Mouse (Mus musculus) MEL (cell line): ENCODE measurements at regions not wholly inside any gene's neighbourhood (a gene's known extent, or its start where the extent isn't known, plus 50 kb on each side); places are given as distances from the start of the nearest gene placed in this dataset.

ENCODE experiments used
- DNase-seq: peaks from one replicate; pipeline ENCODE4 v3.0.0; 2011; ENCODE audit warnings: low read depth, low spot score
- H3K27ac ChIP-seq: 2 replicates; pipeline ENCODE4 v1.5.1; 2012; ENCODE audit warnings: low read depth, mild to moderate bottlenecking, control low read depth, low read length, moderate library complexity; ENCODE audit not compliant: control insufficient read depth
- H3K27me3 ChIP-seq, 2 experiments: fragments of 150-350 bp in 1 of 2; sonication (generic) in 1 of 2; 2 replicates each; pipeline ENCODE4 v1.6.1; 2012; ENCODE audit warnings: low read length in 2 of 2, mild to moderate bottlenecking in 2 of 2, improper control_type of control experiment in 1 of 2, moderate library complexity in 1 of 2; ENCODE audit not compliant: insufficient read depth in 2 of 2, control insufficient read depth in 1 of 2
- H3K36me3 ChIP-seq, 2 experiments: 2 replicates each; pipeline ENCODE4 v1.6.1; 2012 to 2014; ENCODE audit warnings: low read length in 2 of 2, improper control_type of control experiment in 1 of 2, inconsistent platforms in 1 of 2, mild to moderate bottlenecking in 1 of 2; ENCODE audit not compliant: insufficient read depth in 2 of 2, control insufficient read depth in 1 of 2
- H3K4me1 ChIP-seq, 2 experiments: fragments of 150-350 bp in 1 of 2; sonication (generic) in 1 of 2; 2 replicates each; pipeline ENCODE4 v1.6.1; 2012; ENCODE audit warnings: low read length in 2 of 2, improper control_type of control experiment in 1 of 2, mild to moderate bottlenecking in 1 of 2; ENCODE audit not compliant: insufficient read depth in 2 of 2, control insufficient read depth in 1 of 2
- H3K4me3 ChIP-seq, 2 experiments: fragments of 150-350 bp in 1 of 2; sonication (generic) in 1 of 2; 2 replicates each; pipeline ENCODE4 v1.5.1; 2012; ENCODE audit warnings: low read depth in 2 of 2, low read length in 2 of 2, mild to moderate bottlenecking in 2 of 2, moderate library complexity in 2 of 2, control low read depth in 1 of 2, improper control_type of control experiment in 1 of 2; ENCODE audit not compliant: control insufficient read depth in 1 of 2, insufficient read depth in 1 of 2
- H3K79me2 ChIP-seq: 2 replicates; pipeline ENCODE4 v1.6.1; 2012; ENCODE audit warnings: mild to moderate bottlenecking, low read length, moderate library complexity; ENCODE audit not compliant: control insufficient read depth, poor library complexity, insufficient read depth
- H3K9ac ChIP-seq: 2 replicates; pipeline ENCODE4 v1.6.1; 2012; ENCODE audit warnings: low read depth, mild to moderate bottlenecking, control low read depth, low read length, moderate library complexity; ENCODE audit not compliant: control insufficient read depth, poor library complexity, severe bottlenecking
- H3K9me3 ChIP-seq: fragments of 150-350 bp; sonication (generic); replicated peaks from 2 replicates; pipeline ENCODE4 v1.6.1; 2012; ENCODE audit warnings: mild to moderate bottlenecking, low read length, improper control_type of control experiment, moderate library complexity; ENCODE audit not compliant: insufficient read depth
- BHLHE40 ChIP-seq: IDR thresholded peaks from 2 replicates; pipeline ENCODE4 v1.6.1; 2012; ENCODE audit warnings: low read depth, mild to moderate bottlenecking, inconsistent platforms, low read length, improper control_type of control experiment, borderline replicate concordance
- CHD1 ChIP-seq: IDR thresholded peaks from 2 replicates; pipeline ENCODE4 v1.6.1; 2012; ENCODE audit warnings: low read depth, mild to moderate bottlenecking, inconsistent platforms, low read length, improper control_type of control experiment
- CHD2 ChIP-seq: IDR thresholded peaks from 2 replicates; pipeline ENCODE4 v1.6.1; 2011; ENCODE audit warnings: low read length, improper control_type of control experiment
- CTCF ChIP-seq, 3 experiments: IDR thresholded peaks in 2 of 3; conservative IDR thresholded peaks in 1 of 3; 2 replicates each; pipeline ENCODE4 v1.5.1; 2011 to 2012; ENCODE audit warnings: low read length in 3 of 3, low read depth in 2 of 3, mild to moderate bottlenecking in 2 of 3, improper control_type of control experiment in 1 of 3, inconsistent platforms in 1 of 3, mixed read lengths in 1 of 3, moderate library complexity in 1 of 3; ENCODE audit not compliant: control insufficient read depth in 1 of 3, insufficient read depth in 1 of 3, poor library complexity in 1 of 3, severe bottlenecking in 1 of 3
- EP300 ChIP-seq, 2 experiments: IDR thresholded peaks; 2 replicates each; pipeline ENCODE4 v1.6.1; 2011; ENCODE audit warnings: improper control_type of control experiment in 2 of 2, low read length in 2 of 2, low read depth in 1 of 2, mild to moderate bottlenecking in 1 of 2
- GABPA ChIP-seq: IDR thresholded peaks from 2 replicates; pipeline ENCODE4 v1.6.1; 2012; ENCODE audit warnings: low read depth, mild to moderate bottlenecking, inconsistent platforms, low read length, improper control_type of control experiment, moderate library complexity
- HCFC1 ChIP-seq: IDR thresholded peaks from 2 replicates; pipeline ENCODE4 v1.6.1; 2012; ENCODE audit warnings: low read depth, mild to moderate bottlenecking, inconsistent platforms, low read length, improper control_type of control experiment, moderate library complexity
- JUND ChIP-seq: IDR thresholded peaks from 2 replicates; pipeline ENCODE4 v1.6.1; 2011; ENCODE audit warnings: low read depth, mild to moderate bottlenecking, improper control_type of control experiment, low read length
- KAT2A ChIP-seq: conservative IDR thresholded peaks from 2 replicates; pipeline ENCODE4 v1.6.1; 2012; ENCODE audit warnings: low read depth, low read length, improper control_type of control experiment, inconsistent platforms
- MAFK ChIP-seq: IDR thresholded peaks from 2 replicates; pipeline ENCODE4 v1.6.1; 2011; ENCODE audit warnings: low read depth, mild to moderate bottlenecking, low read length, improper control_type of control experiment, borderline replicate concordance
- MAX ChIP-seq: IDR thresholded peaks from 2 replicates; pipeline ENCODE4 v1.6.1; 2011; ENCODE audit warnings: low read length, improper control_type of control experiment
- MAZ ChIP-seq: IDR thresholded peaks from 2 replicates; pipeline ENCODE4 v1.6.1; 2012; ENCODE audit warnings: low read depth, mild to moderate bottlenecking, inconsistent platforms, low read length, improper control_type of control experiment
- MEF2A ChIP-seq: IDR thresholded peaks from 2 replicates; pipeline ENCODE4 v1.6.1; 2014; ENCODE audit warnings: low read depth, mild to moderate bottlenecking, inconsistent platforms, low read length, improper control_type of control experiment; ENCODE audit not compliant: poor library complexity, insufficient replicate concordance, severe bottlenecking; ENCODE audit errors: extremely low read depth
- MXI1 ChIP-seq: IDR thresholded peaks from 2 replicates; pipeline ENCODE4 v1.6.1; 2011; ENCODE audit warnings: mild to moderate bottlenecking, low read depth, low read length, improper control_type of control experiment
- MYC ChIP-seq: IDR thresholded peaks from 2 replicates; pipeline ENCODE4 v1.6.1; 2011; ENCODE audit warnings: low read depth, mild to moderate bottlenecking, low read length, improper control_type of control experiment, moderate library complexity
- NELFE ChIP-seq: IDR thresholded peaks from 2 replicates; pipeline ENCODE4 v1.6.1; 2011; ENCODE audit warnings: low read depth, low read length, improper control_type of control experiment
- POLR2A ChIP-seq, 2 experiments: IDR thresholded peaks; 2 replicates each; pipeline ENCODE4 v1.6.1; 2011 to 2012; ENCODE audit warnings: low read length in 2 of 2, mild to moderate bottlenecking in 2 of 2, control low read depth in 1 of 2, improper control_type of control experiment in 1 of 2, low read depth in 1 of 2, moderate library complexity in 1 of 2; ENCODE audit not compliant: control insufficient read depth in 1 of 2, insufficient read depth in 1 of 2, poor library complexity in 1 of 2
- POLR2AphosphoS2 ChIP-seq: IDR thresholded peaks from 2 replicates; pipeline ENCODE4 v1.6.1; 2011; ENCODE audit warnings: low read length, improper control_type of control experiment
- RCOR1 ChIP-seq: IDR thresholded peaks from 2 replicates; pipeline ENCODE4 v1.6.1; 2012; ENCODE audit warnings: low read depth, mild to moderate bottlenecking, inconsistent platforms, low read length, improper control_type of control experiment
- SIN3A ChIP-seq: IDR thresholded peaks from 2 replicates; pipeline ENCODE4 v1.6.1; 2012; ENCODE audit warnings: low read length, improper control_type of control experiment, inconsistent platforms
- SMC3 ChIP-seq: IDR thresholded peaks from 2 replicates; pipeline ENCODE4 v1.6.1; 2011; ENCODE audit warnings: low read depth, low read length, improper control_type of control experiment
- TBP ChIP-seq: IDR thresholded peaks from 2 replicates; pipeline ENCODE4 v1.8.0; 2011; ENCODE audit warnings: low read depth, low read length, improper control_type of control experiment
- TCF12 ChIP-seq: IDR thresholded peaks from 2 replicates; pipeline ENCODE4 v1.6.1; 2014; ENCODE audit warnings: low read depth, mild to moderate bottlenecking, inconsistent platforms, low read length, improper control_type of control experiment, moderate library complexity
- USF1 ChIP-seq: IDR thresholded peaks from 2 replicates; pipeline ENCODE4 v1.6.1; 2014; ENCODE audit warnings: low read depth, mild to moderate bottlenecking, inconsistent platforms, low read length, improper control_type of control experiment, moderate library complexity
- ZC3H11A ChIP-seq: IDR thresholded peaks from 2 replicates; pipeline ENCODE4 v1.6.1; 2012; ENCODE audit warnings: low read depth, mild to moderate bottlenecking, inconsistent platforms, low read length, improper control_type of control experiment
- ZKSCAN1 ChIP-seq: IDR thresholded peaks from 2 replicates; pipeline ENCODE4 v1.6.1; 2012; ENCODE audit warnings: low read depth, mild to moderate bottlenecking, inconsistent platforms, low read length, improper control_type of control experiment, moderate library complexity
- ZNF384 ChIP-seq: IDR thresholded peaks from 2 replicates; pipeline ENCODE4 v1.6.1; 2012; ENCODE audit warnings: low read depth, mild to moderate bottlenecking, inconsistent platforms, low read length, improper control_type of control experiment

- Histone ChIP-seq H3K9ac (no peak overlapping the region), H3K27ac (no peak overlapping the region), H3K4me1 (no peaks in the 10 kb centered on the region), H3K27me3 (peaks cover 2% of the 10 kb centered on the region in 2 experiments; a peak in 2 of 4 replicates), H3K36me3 (no peaks in the 10 kb centered on the region), H3K4me3 (no peak overlapping the region)
- no peak for DNase-seq
- TF ChIP-seq MAX (no peak), RCOR1 (no peak), ZNF384 (no peak), USF1 (no peak), SIN3A (no peak), ZKSCAN1 (no peak), MXI1 (no peak), CHD1 (no peak), MYC (no peak), EP300 (IDR thresholded peaks at IDR 0.05; ENCODE audit: low read depth in 1 of 2, low read length in 2 of 2) (no peak), HCFC1 (no peak), TBP (no peak), MAFK (no peak), POLR2AphosphoS2 (no peak), KAT2A (no peak)
- TF ChIP-seq, all 39 proteins: peak for 0
- H3K9me3 ChIP-seq: no peaks in the 10 kb centered on the region
- no peaks in the 10 kb centered on the region for H3K79me2 ChIP-seq
These were observed 92.4 kb upstream of the Hnrnpk start for GRCm38 (mm10) chr13:58495390-58496073.

- no peak for DNase-seq
- Histone ChIP-seq H3K4me3 (no peak overlapping the region), H3K79me2 (no peaks in the 10 kb centered on the region), H3K27me3 (peaks cover 2% of the 10 kb centered on the region in 2 experiments; a peak in 2 of 4 replicates), H3K27ac (no peak overlapping the region), H3K36me3 (no peaks in the 10 kb centered on the region), H3K9ac (no peak overlapping the region), H3K9me3 (no peaks in the 10 kb centered on the region), H3K4me1 (no peaks in the 10 kb centered on the region)
- TF ChIP-seq HCFC1 (no peak), RCOR1 (no peak), MEF2A (no peak), POLR2AphosphoS2 (no peak), JUND (no peak), USF1 (no peak), POLR2A (IDR thresholded peaks at IDR 0.05; ENCODE audit: control insufficient read depth in 1 of 2, insufficient read depth in 1 of 2, low read depth in 1 of 2, low read length in 2 of 2, poor library complexity in 1 of 2) (no peak), SMC3 (no peak), ZNF384 (no peak), MXI1 (no peak), GABPA (no peak), EP300 (IDR thresholded peaks at IDR 0.05; ENCODE audit: low read depth in 1 of 2, low read length in 2 of 2) (no peak), CHD2 (no peak), TBP (no peak), BHLHE40 (no peak), NELFE (no peak), MAZ (no peak), ZC3H11A (no peak), CTCF (IDR thresholded peaks at IDR 0.05 in 2 of 3, conservative IDR thresholded peaks at IDR 0.05 in 1 of 3; ENCODE audit: control insufficient read depth in 1 of 3, insufficient read depth in 1 of 3, low read depth in 2 of 3, low read length in 3 of 3, poor library complexity in 1 of 3, severe bottlenecking in 1 of 3) (no peak), TCF12 (no peak)
These were observed 91.6 kb upstream of the Hnrnpk start for GRCm38 (mm10) chr13:58494726-58495125.
